Mouse (Mus musculus) layer of hippocampus, adult 11-12 months (tissue): Measurements from ENCODE around the gene Pnpla2.

Source experiments
- DNase-seq: peaks from one replicate; pipeline ENCODE4 v3.0.0; 2022; ENCODE audit warnings: low spot score

Pnpla2 gene

DNA sequence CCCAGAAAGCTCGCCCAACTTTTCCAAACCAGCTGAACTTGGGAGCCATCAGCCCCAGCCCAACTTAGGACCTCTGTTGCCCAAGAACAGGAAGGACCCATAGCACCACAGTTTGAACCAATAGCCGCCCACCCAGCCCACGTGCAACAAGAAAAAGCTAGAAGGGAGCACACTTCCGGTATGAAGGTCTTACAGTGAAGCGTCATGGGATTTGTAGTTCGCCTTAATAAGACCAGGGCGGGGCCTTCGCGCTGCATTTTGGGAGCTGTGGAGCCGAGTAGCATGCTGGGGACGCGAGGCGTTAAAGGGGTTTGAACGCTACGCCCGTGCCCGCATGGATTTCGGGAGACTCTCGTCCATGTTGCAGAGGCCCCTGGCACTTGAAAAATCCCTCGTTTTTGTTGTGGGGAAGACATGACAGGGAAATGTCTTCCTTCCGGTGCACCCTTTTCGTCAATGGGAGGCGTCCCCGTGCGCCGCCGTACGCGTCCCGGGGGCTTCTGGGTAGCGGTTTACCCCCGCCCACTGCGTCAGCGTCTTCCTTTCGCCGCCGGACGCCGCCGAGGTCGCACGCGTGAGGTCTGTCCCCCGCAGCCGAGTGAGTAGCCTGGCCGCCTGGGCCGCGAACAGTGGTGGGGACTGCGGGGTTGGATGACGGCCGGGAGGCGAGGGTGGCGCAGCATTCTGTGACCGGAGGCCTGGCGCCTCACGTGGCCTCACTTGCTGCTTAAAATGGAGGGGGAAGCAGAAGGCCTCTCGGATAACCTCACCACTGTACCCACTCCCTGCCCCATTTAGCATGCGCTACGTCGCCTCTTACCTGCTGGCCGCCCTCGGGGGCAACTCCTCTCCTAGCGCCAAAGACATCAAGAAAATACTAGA is 7.6 kb upstream of the Pnpla2 start, which contains the start of gene Rplp2:
TSS of gene Rplp2 (plus strand) at position 261 of the 882 bp plus-strand sequence.
- peak; percentile 94 for DNase-seq

DNA sequence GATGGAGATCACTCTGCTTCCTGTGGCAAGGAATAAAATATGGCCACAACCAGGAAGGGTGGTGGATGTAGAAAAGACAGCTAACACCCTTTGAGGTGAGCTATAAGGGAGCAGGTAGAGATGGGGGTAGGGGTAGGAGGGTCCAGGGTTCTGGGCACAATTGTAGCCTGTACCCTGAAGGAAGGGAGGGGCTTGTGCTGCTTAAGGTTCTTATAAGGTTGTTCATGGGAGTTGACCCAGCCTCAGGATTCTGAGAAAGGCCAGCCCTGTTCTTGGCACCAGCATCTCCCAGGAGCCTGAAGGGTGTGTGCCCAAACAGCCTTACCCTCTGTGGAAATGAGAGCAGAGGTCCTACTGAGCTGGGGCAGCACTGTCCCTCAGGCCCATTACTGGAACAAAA is 3.1 kb upstream of the Pnpla2 start:
- DNase-seq, result no peak

DNA sequence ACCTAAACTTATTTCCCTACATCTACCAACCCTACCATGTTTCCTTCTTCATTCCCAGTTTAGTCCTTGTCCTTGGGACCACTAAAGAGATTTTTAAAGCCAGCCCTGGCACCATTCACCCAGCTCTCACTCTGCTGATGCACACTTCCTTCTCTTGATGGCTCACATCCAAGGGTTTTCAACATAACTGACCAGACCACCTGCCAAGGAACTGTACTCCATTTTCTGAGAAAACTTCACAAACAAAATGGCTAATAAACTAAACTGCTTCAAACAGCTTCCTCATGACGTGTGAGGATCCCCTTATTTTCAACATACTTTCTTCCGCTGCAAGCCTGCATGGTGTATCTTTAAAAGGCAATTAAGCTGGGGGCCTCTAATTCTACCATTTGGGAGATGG is 1.4 kb upstream of the Pnpla2 start:
- no peak for DNase-seq

DNA sequence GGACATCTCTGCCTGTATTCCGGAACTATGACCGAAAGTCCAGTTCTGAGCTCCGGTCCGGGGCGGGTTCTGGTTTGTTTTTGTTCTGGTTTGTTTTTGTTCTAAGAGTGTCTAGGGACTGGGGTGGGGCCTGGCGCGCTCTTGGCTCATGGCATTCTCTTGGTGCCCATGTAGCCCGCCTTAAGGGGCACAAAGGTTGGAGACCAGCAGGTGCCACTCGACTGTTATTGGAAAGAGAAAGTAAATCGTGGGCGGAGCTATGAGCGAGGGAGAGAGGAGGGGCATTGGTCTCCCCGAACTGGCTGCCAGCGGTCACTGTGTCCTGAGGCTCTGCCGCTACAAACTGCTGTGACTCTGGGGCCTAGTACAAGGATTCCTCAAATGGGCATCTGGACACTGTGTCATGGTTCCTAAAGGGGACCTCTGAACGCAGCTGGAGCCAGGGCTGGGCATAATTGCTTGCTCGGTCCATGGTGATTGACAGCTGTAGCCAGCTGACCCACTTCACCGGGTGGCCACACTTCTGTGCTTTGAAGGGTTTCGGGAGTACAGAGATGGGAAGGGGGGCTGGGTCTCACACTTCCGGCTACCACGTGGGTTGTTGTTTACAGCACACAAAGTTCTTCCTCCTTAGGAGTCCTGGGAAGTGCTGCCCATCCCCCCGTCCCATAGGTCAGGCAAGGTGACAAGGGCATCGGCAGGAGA is 764 bp downstream of the Pnpla2 start:
- peak; percentile 65 for DNase-seq

DNA sequence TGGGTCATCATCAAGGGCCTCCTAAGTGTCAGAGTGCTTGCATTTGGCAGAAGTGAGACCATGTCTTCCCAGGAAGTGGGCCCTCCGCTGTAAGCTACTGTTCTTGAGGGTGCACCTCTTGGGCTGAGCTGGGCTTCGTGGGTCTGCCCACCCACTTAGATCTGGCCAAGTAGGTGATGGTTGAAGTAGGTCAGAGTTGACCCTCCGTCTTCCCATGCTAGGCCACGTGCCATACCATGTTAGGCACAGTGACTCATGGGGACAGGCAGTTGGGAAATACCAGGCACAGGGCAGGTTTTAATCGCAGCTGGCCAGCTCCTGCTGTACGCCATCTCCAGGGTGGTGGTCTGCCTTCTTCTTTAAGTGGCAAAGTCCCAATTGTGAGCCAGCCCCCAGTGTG is 1.7 kb downstream of the Pnpla2 start:
- DNase-seq, result no peak

DNA sequence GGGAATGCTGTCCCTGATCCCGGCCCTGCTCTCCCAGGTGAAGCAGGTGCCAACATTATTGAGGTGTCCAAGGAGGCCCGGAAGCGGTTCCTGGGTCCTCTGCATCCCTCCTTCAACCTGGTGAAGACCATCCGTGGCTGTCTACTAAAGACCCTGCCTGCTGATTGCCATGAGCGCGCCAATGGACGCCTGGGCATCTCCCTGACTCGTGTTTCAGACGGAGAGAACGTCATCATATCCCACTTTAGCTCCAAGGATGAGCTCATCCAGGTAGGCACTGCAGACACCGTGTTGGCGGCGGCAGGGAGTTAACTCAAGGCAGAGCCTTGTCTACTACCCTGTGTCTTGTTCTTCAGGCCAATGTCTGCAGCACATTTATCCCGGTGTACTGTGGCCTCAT is 2.2 kb downstream of the Pnpla2 start:
- DNase-seq, result no peak

DNA sequence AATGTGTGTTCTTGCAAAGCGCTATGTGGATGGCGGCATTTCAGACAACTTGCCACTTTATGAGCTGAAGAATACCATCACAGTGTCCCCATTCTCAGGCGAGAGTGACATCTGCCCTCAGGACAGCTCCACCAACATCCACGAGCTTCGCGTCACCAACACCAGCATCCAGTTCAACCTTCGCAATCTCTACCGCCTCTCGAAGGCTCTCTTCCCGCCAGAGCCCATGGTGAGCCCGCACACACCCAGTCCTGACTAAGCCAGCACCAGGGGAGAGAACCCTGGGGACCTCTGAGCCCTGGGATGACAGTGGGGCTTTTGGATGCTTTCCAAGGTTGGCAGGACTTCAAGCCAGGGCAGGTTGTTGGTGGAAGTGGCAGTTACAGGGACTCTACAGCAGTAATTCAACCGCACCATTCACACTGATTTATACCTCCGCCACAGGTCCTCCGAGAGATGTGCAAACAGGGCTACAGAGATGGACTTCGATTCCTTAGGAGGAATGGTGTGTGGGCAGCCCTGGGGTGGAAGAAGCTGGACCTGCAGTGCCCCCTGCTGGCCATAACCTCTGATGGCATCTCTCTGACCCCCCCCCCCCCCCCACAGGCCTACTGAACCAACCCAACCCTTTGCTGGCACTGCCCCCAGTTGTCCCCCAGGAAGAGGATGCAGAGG is 3.1 kb downstream of the Pnpla2 start:
- no peak for DNase-seq

DNA sequence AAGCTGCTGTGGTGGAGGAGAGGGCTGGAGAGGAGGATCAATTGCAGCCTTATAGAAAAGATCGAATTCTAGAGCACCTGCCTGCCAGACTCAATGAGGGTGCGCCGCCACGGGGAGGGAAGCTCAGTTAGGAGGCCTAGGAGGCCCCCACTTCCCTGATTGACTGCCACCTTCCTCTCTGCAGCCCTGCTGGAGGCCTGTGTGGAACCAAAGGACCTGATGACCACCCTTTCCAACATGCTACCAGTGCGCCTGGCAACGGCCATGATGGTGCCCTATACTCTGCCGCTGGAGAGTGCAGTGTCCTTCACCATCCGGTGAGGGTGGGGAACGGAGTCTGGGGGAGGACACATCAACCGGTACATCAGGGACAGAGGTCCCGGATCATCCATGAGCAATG is 3.7 kb downstream of the Pnpla2 start:
- no peak for DNase-seq

DNA sequence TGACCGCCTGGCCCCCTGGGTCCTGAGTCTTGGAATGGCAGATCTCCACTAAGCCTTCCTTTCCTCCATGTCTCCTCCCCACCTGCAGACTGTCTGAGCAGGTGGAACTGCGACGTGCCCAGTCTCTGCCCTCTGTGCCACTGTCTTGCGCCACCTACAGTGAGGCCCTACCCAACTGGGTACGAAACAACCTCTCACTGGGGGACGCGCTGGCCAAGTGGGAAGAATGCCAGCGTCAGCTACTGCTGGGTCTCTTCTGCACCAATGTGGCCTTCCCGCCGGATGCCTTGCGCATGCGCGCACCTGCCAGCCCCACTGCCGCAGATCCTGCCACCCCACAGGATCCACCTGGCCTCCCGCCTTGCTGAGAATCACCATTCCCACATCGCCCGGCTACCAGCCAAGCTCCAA is 4.3 kb downstream of the Pnpla2 start:
- no peak for DNase-seq

DNA sequence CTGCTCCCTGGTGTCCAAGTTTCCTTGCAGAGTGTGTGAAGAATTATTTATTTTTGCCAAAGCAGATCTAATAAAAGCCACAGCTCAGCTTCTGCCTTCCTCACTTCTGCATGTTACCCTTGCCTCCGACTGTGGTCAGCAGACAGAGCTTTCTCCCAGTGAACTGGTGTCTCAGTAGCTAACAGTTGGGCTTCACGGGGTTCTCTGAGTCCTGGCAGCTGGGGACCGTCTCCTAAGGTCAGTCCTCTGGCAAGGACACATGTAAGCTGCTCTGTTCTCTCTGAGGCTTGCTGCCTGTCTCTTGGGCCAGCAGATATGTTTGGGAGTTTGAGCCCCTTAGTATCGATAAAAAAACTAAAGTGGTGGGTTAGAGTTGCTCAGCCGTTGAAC is 5.0 kb downstream of the Pnpla2 start:
- no peak for DNase-seq

DNA sequence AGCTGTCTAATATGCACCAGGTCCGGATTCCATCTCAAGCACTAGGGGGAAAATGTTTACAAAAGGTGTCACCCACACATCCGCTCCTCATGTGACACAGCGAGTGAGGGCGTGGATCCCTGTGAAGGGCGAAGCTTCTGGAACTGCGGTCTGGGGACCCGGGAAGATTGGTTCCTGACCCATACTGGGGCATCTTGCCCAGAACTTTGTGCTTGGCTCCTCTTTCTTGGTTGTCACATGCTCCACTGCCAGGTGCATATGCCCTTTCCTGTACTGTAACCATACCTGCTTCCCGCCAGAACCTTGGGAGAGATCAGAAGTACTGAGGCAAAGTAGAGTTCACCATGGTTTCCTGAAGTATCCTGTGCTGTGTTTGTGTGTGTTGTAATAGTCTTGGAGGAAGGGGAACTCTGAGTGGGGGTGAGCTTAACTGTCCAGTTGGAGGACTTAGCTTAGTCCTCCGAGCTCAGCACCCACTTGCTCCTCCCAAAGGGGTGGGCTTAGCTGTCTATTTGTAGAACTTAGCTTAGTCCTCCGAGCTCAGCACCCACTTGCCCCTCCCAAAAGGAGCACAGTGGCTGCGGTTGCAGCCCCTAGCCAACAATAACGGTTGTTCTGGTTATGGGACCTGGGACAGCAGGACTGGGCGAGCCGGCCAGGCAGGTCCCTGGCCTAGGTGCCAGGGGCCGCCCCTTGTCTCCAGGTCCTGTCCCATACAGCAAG is 5.6 kb downstream of the Pnpla2 start, which contains the start of gene Cracr2b:
TSS of gene Cracr2b (plus strand) at position 704 of the 723 bp plus-strand sequence.
- DNase-seq, result no peak

DNA sequence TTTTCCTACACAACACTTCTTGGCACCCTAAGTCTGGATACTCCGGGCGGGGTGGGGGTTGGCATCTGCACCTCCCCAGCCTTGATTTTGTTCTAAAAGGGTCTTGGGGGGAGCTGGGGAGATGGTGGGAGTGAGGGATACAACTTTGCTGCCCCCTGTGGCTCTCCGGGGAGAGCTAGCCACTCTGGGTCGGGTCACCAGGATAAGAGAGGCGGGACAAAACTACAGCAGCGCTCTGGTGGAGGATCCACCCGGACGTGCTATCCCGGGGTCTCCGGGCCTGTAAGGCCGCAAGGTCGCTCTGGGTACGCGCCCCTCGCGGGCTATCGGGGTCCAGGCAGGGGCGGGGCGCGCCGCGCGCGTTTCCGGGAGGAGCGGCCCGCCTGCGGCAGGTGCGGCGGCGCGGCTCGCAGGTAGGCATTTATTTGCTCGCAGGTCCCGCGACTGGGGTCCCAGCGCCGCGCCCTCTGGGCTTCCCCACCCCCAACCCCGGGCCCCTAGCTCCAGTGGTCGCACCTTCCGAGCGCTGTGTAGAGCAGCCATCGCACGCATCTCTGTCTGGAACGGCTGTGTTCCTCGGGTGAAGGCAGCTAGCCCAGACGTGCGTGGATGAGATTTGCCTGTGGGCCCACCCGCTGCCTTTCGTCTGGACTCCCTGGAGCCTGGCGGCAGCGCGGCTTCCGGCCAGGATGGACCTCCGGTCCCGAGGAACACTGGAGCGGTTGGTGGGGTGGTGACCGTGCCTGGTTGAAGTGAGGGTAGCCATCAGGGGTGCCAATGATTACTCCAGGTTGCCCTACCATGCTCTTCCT is 6.7 kb downstream of the Pnpla2 start:
- DNase-seq, result no peak

DNA sequence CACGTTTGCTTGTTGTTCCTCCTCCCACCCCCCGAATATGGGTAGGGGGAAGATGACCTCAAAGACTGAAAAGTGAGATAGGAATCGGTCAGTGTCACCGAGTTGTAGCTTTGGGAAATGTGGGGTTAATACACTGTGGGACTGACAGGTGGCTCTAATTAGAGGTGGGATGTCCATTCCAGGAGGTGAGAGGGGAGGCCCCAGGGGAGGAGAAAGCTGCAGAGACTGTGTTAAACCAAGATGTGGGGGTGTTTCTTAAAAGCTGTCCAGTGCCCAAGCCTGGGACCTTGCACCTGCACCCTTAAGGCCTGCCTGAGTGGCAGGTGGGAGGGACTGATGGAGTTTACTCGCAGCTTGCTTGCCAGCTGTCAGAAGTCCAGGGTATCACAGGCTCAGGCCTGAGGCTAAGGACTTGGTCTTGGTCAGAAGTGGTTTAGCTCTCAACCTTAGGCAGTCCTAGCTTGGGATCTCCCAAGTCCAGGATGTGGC is 7.4 kb downstream of the Pnpla2 start:
- no peak for DNase-seq

DNA sequence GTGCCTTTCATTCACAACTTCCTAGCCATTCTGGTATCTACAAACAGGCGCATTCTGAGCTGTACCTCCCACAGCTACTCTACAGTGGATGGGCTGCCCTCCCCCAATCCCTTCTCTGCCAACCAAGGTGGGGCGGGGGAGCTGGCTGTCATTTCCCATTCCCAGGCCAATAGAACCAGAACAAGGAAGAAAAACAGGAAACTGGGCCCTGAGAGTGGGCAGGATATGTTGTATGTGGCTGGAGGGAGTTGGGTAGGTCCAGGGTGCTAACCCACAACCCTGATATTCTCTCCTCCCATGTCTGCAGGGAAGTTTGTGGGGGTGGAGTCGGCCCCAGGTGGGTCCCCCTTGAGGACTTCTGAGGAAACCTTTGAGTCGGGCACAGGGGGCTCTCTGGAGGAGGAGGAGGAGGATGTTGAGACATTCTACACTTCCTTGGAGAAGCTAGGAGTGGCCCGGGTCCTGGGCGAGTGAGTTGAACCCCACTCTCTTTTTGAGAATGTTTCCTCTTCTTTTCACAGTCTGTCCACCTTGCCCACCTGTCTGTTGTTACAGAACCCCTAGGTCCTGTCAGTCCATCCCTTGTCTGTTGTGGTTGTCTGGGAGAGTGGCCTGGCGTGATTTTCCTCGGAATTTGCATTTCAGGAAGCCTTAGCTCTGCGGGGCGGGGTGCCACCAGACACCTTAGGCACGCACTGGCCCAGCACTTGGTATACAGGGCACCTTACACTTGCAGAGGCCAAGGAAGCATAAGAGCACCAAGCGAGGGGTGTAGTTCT is 9.0 kb downstream of the Pnpla2 start:
- no peak for DNase-seq

DNA sequence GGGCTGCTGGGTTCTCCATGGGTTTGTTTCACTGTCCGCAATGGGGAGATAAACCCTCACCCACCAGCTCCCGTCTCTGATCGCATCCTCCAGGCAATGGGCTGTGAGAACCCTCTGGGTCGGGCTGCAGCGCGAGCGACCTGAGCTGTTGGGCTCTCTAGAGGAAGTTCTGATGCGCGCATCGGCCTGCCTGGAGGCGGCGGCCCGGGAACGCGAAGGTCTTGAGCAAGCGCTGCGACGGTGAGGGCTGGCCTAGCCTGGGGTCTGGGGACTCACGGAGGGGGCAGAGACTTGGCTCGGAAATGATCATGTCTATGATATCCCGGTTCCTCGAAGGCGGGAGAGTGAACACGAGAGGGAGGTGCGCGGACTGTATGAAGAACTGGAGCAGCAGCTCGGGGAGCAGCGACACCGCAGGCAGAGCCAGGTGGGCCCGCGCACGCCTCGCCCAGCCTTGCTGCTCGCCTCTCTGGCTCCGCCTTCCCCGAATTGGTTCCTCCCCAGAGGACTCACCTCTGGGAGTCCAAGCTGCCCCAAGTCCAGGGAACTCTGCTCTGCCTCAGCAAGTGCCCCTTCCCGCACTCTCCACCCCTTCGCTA is 9.7 kb downstream of the Pnpla2 start:
- no peak for DNase-seq

DNA sequence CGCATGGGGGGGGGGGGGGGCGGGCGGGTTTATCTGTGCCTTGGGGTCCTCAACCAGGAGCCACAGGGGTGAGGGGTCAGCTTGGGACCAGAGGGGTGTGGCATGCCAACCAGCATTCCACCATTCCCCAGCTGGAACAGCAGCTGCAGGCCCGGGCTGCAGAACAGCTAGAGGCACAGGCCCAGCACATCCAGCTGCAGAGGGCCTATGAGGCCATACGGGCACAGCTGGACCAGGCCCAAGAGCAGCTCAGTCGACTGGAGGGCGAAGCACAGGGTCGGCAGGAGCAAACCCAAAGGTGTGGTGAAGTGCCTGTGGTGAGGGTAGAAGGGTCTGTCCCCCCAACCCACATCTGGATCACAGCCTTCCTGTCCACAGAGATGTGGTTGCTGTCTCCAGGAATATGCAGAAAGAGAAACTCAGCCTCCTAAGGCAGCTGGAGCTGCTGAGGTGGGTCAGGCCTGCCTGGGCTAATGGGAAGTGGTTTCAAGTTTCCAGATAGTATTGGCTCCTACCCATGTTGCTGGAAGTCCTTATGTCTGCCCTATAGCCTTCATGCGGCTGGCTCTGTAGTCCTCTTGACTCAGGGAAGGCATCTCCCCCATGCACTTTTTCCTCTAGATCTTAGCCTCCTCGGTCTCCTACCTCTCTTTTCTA is 10.5 kb downstream of the Pnpla2 start:
- no peak for DNase-seq

DNA sequence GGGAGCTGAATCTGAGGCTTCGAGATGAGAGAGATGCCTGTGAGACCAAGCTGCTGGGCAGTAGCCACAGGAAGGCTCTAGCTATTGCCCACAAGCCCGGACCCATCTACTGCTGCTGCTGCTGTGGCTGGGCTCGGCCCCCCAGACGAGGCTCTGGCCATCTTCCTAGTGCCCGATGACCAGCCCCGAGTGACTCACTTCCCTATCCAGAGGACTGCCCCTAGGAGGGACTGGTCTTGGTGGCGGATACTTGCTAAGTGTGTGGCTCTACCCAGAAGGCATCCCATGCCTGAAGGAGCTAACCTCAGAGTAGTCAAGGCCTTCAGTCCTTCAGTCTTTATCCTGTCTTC is 11.0 kb downstream of the Pnpla2 start:
- no peak for DNase-seq

DNA sequence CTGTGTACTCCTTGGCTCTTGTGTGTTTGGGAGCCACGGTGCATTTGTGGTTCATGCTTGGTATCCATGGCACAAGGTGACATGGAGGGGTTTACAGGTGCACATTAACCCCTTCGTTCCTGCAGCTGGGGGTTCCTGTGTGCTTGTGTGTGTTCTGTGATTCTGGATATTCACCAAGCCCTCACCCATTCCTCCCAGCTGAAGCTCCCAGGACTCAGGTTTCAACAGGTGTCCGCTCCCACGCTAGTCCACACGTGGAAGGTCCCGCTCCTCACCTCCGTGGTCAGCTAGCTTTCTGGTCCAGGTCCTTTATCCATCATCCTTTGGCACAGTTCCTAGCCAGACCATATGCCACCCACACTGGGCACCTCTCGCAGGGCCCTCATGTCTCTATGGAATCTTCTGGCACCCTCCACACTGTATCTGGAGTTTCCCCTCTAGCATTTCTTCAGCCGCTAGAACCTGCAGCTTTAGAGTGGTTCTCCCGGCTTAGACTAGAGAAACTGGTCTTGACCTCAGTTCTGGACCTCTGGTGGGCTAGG is 11.7 kb downstream of the Pnpla2 start:
- DNase-seq, result no peak
